Mouse (Mus musculus) hindbrain, postnatal 0 days (tissue): ENCODE results near the gene Gm20388. TPM values are rescaled to one million over a fixed set of nuclear protein-coding genes. Genes with fewer than 3 reads are reported as not detected.

Source experiments
- ATAC-seq: fragments of 200-750 bp; cut with Nextera tagmentation; 2 replicates; pipeline ENCODE4 v1.8.0; 2017; ENCODE audit warnings: mild to moderate bottlenecking, moderate TSS enrichment, moderate library complexity
- DNase-seq: peaks from one replicate; pipeline ENCODE4 v3.0.0-alpha.2; 2015; ENCODE audit warnings: low spot score
- H3K27ac ChIP-seq: fragments of 300-500 bp; sonication (generic); 2 replicates; pipeline ENCODE4 v1.5.1; 2014; ENCODE audit warnings: mild to moderate bottlenecking
- H3K27me3 ChIP-seq: fragments of 300-500 bp; sonication (generic); 2 replicates; pipeline ENCODE4 v1.6.1; 2014; ENCODE audit warnings: low read length, mixed read lengths; ENCODE audit not compliant: insufficient read depth
- H3K36me3 ChIP-seq: fragments of 300-500 bp; sonication (generic); 2 replicates; pipeline ENCODE4 v1.6.1; 2014; ENCODE audit warnings: low read length, mixed read lengths; ENCODE audit not compliant: insufficient read depth
- H3K4me1 ChIP-seq: fragments of 300-500 bp; sonication (generic); 2 replicates; pipeline ENCODE4 v1.6.1; 2014; ENCODE audit warnings: antibody characterized with exemption, low read length, mixed read lengths; ENCODE audit not compliant: insufficient read depth
- H3K4me2 ChIP-seq: fragments of 300-500 bp; sonication (generic); 2 replicates; pipeline ENCODE4 v1.6.1; 2014; ENCODE audit warnings: low read depth, mild to moderate bottlenecking, low read length, moderate library complexity, mixed read lengths
- H3K4me3 ChIP-seq: fragments of 300-500 bp; sonication (generic); 2 replicates; pipeline ENCODE4 v1.5.1; 2014; ENCODE audit warnings: low read length
- H3K9ac ChIP-seq: fragments of 300-500 bp; sonication (generic); replicated peaks from 2 replicates; pipeline ENCODE4 v1.6.1; 2014; ENCODE audit warnings: mild to moderate bottlenecking, low read length, moderate library complexity, mixed read lengths
- H3K9me3 ChIP-seq: fragments of 300-500 bp; sonication (generic); 2 replicates; pipeline ENCODE4 v1.6.1; 2016; ENCODE audit warnings: low read length, mixed read lengths
- CTCF ChIP-seq: IDR thresholded peaks from 2 replicates; pipeline ENCODE4 v1.5.1; 2016; ENCODE audit warnings: antibody characterized with exemption, control low read depth, low read depth
- WGBS: fragments of 180-500 bp; shearing (Covaris S2); extraction: QIAGEN DNeasy Blood & Tissue Kit; methylation state at CpG from one replicate; pipeline ENCODE4 v1.1.7; 2014; 5-methylcytosine and 5-hydroxymethylcytosine counted together
- polyA plus RNA-seq: library from polyadenylated mRNA; unstranded; fragments of >200 nt; fragmentation: Nextera tagmentation; extraction: Ambion mirVana; gene quantifications from 2 replicates; pipeline ENCODE4 v1.2.1, GENCODE M21; 2015
- total RNA-seq: library from RNA; depleted of rRNA; stranded (reverse); fragments of >200 nt; gene quantifications from 2 replicates; pipeline ENCODE4 v1.2.3, GENCODE M21; 2014

Gm20388 gene
- total and polyA plus RNA-seq, 2 experiments from 2014 or later, result 71.3 TPM; not detected in 1

- DNase-seq (no peak), ATAC-seq (no peak)
- TF ChIP-seq CTCF, result no peak
- H3K9me3 ChIP-seq, result no peaks in the 10 kb centered on the region
- no peak overlapping the region for H3K4me3 ChIP-seq
- H3K27me3 ChIP-seq, result no peaks in the 10 kb centered on the region
- 84% methylated on average over 8 of the region's 8 CpGs for WGBS
- H3K4me1 ChIP-seq, result peaks cover 21% of the 10 kb centered on the region
- no peaks in the 10 kb centered on the region for H3K36me3 ChIP-seq
- H3K27ac ChIP-seq, result no peak overlapping the region
- H3K9ac ChIP-seq, result no peak overlapping the region
- no peak overlapping the region for H3K4me2 ChIP-seq
These were observed 461.2 kb downstream of the Gm20388 start for GRCm38 (mm10) chr8:120371725-120372457.

DNA sequence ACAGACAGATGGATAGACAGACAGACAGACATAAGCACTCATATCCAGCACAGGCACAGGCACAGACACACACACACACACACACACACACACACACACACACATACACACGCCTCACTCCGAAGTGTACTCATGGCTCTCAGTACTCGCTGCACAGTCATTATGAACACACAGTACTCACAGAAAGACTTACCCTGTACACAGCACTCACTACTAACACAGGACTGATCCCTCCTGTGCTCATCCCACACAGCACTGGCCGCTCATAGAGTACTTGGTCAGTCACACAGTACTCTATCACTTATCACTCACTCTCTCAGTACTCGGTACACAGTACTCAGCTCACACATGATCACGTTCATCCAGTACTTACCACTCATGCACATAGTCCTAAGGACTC, 462.0 kb downstream of the Gm20388 start:
- Histone ChIP-seq H3K9ac (no peak overlapping the region), H3K9me3 (no peaks in the 10 kb centered on the region), H3K27me3 (no peaks in the 10 kb centered on the region), H3K36me3 (no peaks in the 10 kb centered on the region), H3K27ac (no peak overlapping the region), H3K4me1 (peaks cover 29% of the 10 kb centered on the region), H3K4me3 (no peak overlapping the region), H3K4me2 (no peak overlapping the region)
- no peak for DNase-seq
- no peak for ATAC-seq
- no peak for TF ChIP-seq CTCF
- 94% methylated on average over 6 of the region's 6 CpGs for WGBS

DNA sequence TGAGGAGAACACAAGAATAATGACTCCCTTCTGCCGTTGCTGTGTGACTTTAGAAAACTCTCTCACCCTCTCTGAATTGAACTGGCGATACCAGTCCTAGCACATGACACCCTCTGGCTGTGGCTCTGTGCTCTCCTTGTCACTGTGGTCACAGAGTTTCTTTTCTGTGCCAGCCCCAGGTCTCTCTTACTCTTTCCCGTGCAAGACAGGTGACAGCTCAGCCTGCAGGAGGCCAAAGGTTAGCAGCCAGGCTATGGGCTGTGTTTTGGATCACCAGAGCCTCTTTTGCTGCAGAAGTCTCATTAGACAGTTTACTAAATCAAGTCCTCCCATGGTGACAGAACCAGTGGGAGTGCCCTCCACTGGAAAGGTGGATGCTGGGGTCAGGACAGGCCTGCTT, 463.0 kb downstream of the Gm20388 start:
- no peaks in the 10 kb centered on the region for H3K9me3 ChIP-seq
- H3K36me3 ChIP-seq, result no peaks in the 10 kb centered on the region
- 78% methylated on average over 3 of the region's 3 CpGs for WGBS
- no peaks in the 10 kb centered on the region for H3K27me3 ChIP-seq
- H3K27ac ChIP-seq, result 0 out of 2 replicates have a peak overlapping the region, but pooled peaks have one; percentile 32
- H3K4me1 ChIP-seq, result peaks cover 33% of the 10 kb centered on the region
- TF ChIP-seq CTCF, result no peak
- no peak overlapping the region for H3K4me2 ChIP-seq
- H3K4me3 ChIP-seq, result no peak overlapping the region
- DNase-seq, result no peak
- no peak overlapping the region for H3K9ac ChIP-seq
- ATAC-seq, result no peak

DNA sequence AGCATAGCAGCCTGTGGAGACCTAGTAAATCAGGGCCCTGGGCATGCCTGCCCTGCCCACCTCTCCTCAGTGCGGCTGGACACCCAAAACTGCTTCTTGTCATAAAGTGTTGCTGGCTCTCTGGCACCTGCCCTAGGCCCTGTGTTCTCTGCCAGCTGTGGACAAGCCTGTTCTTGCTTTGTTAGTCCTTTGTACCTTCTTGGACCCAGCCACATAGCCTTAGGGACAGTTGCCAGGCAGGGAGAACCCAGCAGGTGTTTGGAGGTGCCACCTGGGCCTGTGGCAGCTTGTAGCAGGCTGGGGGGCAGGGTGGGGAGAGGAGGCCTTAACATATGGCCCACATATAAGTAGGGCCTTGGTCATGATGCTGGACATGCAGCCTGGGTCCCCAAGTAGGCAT, 463.4 kb downstream of the Gm20388 start:
- Histone ChIP-seq H3K9ac (0 out of 2 replicates have a peak overlapping the region, but pooled peaks have one; percentile 2), H3K27ac (0 out of 2 replicates have a peak overlapping the region, but pooled peaks have one; percentile 32), H3K4me1 (peaks cover 31% of the 10 kb centered on the region), H3K4me2 (no peak overlapping the region), H3K27me3 (no peaks in the 10 kb centered on the region), H3K4me3 (no peak overlapping the region), H3K36me3 (no peaks in the 10 kb centered on the region), H3K9me3 (no peaks in the 10 kb centered on the region)
- DNase-seq, result no peak
- TF ChIP-seq CTCF, result no peak
- WGBS, result 63% methylated on average over 1 of the region's 1 CpGs
- no peak for ATAC-seq

DNA sequence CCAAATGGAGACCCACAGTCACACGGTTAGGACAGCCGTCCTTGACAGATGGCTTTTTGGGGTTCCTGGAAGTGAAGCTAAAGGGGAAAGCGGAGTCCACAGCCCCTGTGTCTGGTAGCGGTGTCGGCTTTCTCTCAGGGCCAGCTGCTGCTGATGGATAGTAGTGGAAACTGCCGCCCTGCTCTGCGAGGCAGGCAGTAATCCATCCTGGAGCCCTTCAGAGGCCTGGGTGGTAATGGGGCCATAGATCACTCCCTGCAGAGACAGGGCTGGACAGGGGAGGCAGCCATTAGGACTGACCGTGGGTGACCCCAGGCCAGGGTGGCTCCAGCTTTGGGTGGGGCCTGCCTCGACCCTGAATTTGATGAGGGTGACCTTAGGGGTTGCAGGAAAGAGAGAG, 463.9 kb downstream of the Gm20388 start:
- Histone ChIP-seq H3K27me3 (no peaks in the 10 kb centered on the region), H3K4me3 (no peak overlapping the region), H3K4me2 (no peak overlapping the region), H3K9me3 (no peaks in the 10 kb centered on the region), H3K9ac (0 out of 2 replicates have a peak overlapping the region, but pooled peaks have one; percentile 2), H3K4me1 (peaks cover 28% of the 10 kb centered on the region), H3K36me3 (no peaks in the 10 kb centered on the region), H3K27ac (0 out of 2 replicates have a peak overlapping the region, but pooled peaks have one; percentile 27)
- ATAC-seq, result no peak
- TF ChIP-seq CTCF, result no peak
- WGBS, result 41% methylated on average over 9 of the region's 9 CpGs
- no peak for DNase-seq

- ATAC-seq, result no peak
- H3K27ac ChIP-seq, result no peak overlapping the region
- TF ChIP-seq CTCF, result no peak
- no peak for DNase-seq
- no peaks in the 10 kb centered on the region for H3K27me3 ChIP-seq
- H3K4me3 ChIP-seq, result no peak overlapping the region
- no peaks in the 10 kb centered on the region for H3K9me3 ChIP-seq
- 37% methylated on average over 5 of the region's 5 CpGs for WGBS
- no peak overlapping the region for H3K4me2 ChIP-seq
- no peak overlapping the region for H3K9ac ChIP-seq
- H3K36me3 ChIP-seq, result no peaks in the 10 kb centered on the region
- H3K4me1 ChIP-seq, result peaks cover 27% of the 10 kb centered on the region
These were observed 464.5 kb downstream of the Gm20388 start for GRCm38 (mm10) chr8:120375170-120375569.

DNA sequence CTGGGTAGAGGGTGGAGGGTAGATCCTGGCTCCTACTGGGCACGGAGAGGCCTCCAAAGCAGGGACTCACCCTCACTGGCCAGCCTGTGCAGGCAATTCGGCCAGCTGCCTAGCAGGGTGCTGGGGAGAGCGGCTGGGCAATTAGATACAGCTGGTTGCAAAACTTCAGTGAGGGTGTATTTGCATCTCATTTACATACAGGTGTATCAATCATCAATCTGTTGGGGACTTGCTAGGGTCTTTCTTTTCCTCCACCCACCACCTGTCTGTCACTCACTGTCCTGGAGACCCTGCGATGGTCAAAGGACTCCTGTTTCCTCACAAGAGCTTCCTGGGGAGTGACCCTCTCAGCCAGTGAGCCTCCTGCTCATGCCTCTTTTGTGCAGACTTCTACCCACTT, 465.6 kb downstream of the Gm20388 start:
- WGBS, result 39% methylated on average over 4 of the region's 4 CpGs
- no peak overlapping the region for H3K9ac ChIP-seq
- no peak for TF ChIP-seq CTCF
- H3K27ac ChIP-seq, result no peak overlapping the region
- H3K4me3 ChIP-seq, result no peak overlapping the region
- peaks cover 31% of the 10 kb centered on the region for H3K4me1 ChIP-seq
- DNase-seq (no peak), ATAC-seq (no peak)
- no peaks in the 10 kb centered on the region for H3K36me3 ChIP-seq
- H3K27me3 ChIP-seq, result no peaks in the 10 kb centered on the region
- no peak overlapping the region for H3K4me2 ChIP-seq
- no peaks in the 10 kb centered on the region for H3K9me3 ChIP-seq
